Mouse (Mus musculus): ENCODE results near the gene Igsf21. TPM values are rescaled to one million over a fixed set of nuclear protein-coding genes. Genes with fewer than 3 reads are reported as not detected.
A peak's percentile ranks its signal among the peaks of the same experiment; 100 is the strongest.

Igsf21 gene
- total RNA-seq, 2 experiments from 2014 or later: 80.4 to 103 TPM

GRCm38 (mm10) chr4:140033394-140033793, 213.2 kb downstream of the Igsf21 start:
- intact Hi-C loops (cut with DNase I): loop anchor here (5.0 to 10.0 kb wide), 2 partner anchors 109 to 156 kb away; no protein-coding TSS in a partner anchor
- no peak for DNase-seq (ENCODE audit: low spot score in 2 of 2)

- intact Hi-C loops (cut with DNase I): loop anchor here (5.0 to 10.0 kb wide), 2 partner anchors 106 to 153 kb away; no protein-coding TSS in a partner anchor
- DNase-seq (ENCODE audit: low spot score in 2 of 2): peak; percentile 44 to 66
Observed at GRCm38 (mm10) chr4:140030415-140030814, 216.2 kb downstream of the Igsf21 start.

GRCm38 (mm10) chr4:140030040-140030386, 216.6 kb downstream of the Igsf21 start:
- DNase-seq (ENCODE audit: low spot score in 2 of 2): peak in 1 of 2 experiments; percentile 44
- intact Hi-C loops (cut with DNase I): loop anchor here (5.0 to 10.0 kb wide), 2 partner anchors 105 to 153 kb away; no protein-coding TSS in a partner anchor

DNA sequence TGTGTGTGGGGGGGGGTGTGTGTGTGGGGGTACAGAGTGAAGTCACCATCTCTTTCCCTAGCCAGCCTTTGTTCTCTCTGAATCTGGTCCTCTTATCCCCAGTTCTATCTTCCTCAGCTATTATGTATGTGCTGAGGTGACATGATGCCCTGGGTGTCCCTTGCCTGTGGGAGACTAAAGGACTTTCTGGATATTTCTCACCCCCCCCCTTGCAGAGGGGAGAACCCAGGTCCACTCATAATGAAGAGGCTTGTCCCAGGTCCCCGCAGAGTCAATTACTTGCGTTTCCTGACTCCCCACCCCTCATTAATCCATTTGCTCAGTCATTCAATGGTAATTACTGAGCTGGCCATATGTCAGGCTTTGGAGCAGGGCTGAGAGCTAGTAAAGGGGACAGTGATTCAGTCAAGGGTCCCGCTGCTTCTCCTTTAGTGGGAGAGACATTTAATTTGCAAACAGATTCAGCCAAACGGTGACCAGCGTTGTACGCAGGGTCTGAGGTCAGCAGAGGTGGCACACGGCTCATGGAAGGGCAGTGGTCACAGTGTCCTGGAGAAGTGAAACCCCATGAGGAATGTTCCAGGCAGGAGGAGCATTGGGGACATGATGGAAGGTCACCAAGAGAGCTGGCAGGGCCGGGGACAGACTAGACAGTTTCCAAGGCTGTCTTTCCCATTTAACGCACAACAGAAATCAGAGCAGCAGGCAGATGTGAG, 217.1 kb downstream of the Igsf21 start:
- DNase-seq (ENCODE audit: low spot score in 2 of 2): no peak
- intact Hi-C loops (cut with DNase I): loop anchor here (5.0 to 10.0 kb wide), 2 partner anchors 105 to 152 kb away; no protein-coding TSS in a partner anchor

- intact Hi-C loops (cut with DNase I): no loop called here
- no peak for DNase-seq (ENCODE audit: low spot score in 2 of 2)
Observed at GRCm38 (mm10) chr4:140023833-140024232, 222.8 kb downstream of the Igsf21 start.

- no peak for DNase-seq (ENCODE audit: low spot score in 2 of 2)
- intact Hi-C loops (cut with DNase I): no loop called here
Observed at GRCm38 (mm10) chr4:140015916-140016315, 230.7 kb downstream of the Igsf21 start.

GRCm38 (mm10) chr4:140010728-140011470, 235.7 kb downstream of the Igsf21 start:
- DNase-seq (ENCODE audit: low spot score in 2 of 2): no peak
- intact Hi-C loops (cut with DNase I): no loop called here

DNA sequence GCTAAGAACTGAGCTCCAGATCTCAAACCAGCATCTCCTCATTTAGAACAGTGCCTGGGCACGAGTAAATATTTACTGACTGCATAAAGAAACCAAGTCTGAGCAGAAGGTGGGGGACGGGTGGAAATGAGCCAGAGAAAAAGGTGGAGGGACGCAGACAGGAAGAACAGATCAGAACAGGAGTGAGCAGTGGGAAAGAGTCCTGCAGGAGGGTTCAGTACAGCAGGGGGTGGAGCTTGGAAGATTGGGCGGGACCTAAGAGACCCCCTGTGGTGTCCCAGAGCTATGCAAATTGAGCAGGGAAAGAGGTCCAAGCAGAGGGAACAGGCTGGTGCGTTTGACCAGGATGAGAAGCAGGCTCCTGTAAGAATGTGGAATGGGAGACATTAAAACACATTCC, 241.7 kb downstream of the Igsf21 start:
- DNase-seq (ENCODE audit: low spot score in 2 of 2): no peak
- intact Hi-C loops (cut with DNase I): no loop called here

GRCm38 (mm10) chr4:140004170-140004569, 242.4 kb downstream of the Igsf21 start:
- intact Hi-C loops (cut with DNase I): no loop called here
- peak; percentile 59 to 63 for DNase-seq (ENCODE audit: low spot score in 2 of 2)

GRCm38 (mm10) chr4:140002069-140002468, 244.5 kb downstream of the Igsf21 start:
- DNase-seq (ENCODE audit: low spot score in 2 of 2): no peak
- intact Hi-C loops (cut with DNase I): no loop called here

DNA sequence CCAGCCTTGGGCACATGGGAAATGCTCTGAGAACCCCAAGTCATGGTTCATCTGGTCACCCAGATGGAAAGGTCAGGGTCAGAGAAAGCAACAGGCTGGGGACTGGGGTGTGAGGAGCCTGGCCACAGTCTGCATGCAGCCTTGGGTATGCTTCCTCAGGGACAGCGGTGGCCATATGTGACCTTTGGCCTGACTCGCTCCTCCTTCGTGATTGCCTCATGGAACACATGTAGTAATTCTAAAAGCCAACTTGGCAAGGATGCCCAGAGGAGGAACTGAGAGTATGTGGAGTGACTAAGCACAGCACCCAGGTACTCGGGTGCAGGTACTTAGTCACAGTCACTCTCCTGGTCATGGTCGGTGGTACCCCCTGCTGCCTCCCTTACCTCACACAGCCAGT, 245.7 kb downstream of the Igsf21 start:
- intact Hi-C loops (cut with DNase I): no loop called here
- no peak for DNase-seq (ENCODE audit: low spot score in 2 of 2)

DNA sequence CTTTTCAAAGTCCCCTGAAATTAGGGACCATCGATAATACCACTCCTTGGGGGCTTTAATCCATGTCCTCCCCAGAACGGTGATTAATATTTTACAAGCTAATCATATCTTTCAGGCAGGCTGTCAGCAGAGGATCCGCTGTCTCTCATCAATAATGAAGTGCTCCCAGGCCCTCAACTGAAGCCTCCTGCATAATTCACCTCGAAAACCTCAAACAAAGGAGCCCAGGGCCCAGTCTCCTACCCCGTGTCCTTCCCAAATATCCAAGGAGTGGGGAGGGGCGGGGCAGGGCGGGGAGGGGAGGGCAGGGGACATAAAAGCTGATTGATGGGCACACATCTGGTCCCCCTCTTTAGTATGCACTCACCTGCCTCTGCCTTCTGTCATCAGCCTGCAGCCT, 247.6 kb downstream of the Igsf21 start:
- DNase-seq (ENCODE audit: low spot score in 2 of 2): no peak
- intact Hi-C loops (cut with DNase I): no loop called here

GRCm38 (mm10) chr4:139995659-139996058, 250.9 kb downstream of the Igsf21 start:
- intact Hi-C loops (cut with DNase I): no loop called here
- DNase-seq (ENCODE audit: low spot score in 2 of 2): no peak

- DNase-seq (ENCODE audit: low spot score in 2 of 2): no peak
- intact Hi-C loops (cut with DNase I): no loop called here
Observed at GRCm38 (mm10) chr4:139993111-139993755, 253.4 kb downstream of the Igsf21 start.

DNA sequence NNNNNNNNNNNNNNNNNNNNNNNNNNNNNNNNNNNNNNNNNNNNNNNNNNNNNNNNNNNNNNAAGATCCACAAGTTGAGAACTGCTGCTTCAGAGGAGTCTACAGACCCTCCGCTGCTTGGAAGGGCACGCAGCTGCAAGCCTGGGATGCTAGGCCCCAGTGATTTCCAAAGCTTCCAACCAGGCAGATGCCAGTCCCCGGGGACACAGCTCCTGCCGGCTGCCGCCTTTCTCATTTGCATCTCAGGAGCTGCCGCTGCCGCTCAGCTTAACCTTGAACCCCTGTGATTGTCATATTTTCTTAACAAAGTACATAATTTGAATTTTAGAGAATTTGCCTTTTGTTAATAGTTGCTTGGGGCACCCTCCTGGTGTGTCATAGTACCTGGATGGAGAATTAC, 259.7 kb downstream of the Igsf21 start:
- DNase-seq (ENCODE audit: low spot score in 2 of 2): no peak
- intact Hi-C loops (cut with DNase I): loop anchor here (10.0 kb wide), 1 partner anchor 312 kb away; no protein-coding TSS in a partner anchor

GRCm38 (mm10) chr4:139978716-139979115, 267.9 kb downstream of the Igsf21 start:
- intact Hi-C loops (cut with DNase I): no loop called here
- DNase-seq (ENCODE audit: low spot score in 2 of 2): no peak

- intact Hi-C loops (cut with DNase I): no loop called here
- no peak for DNase-seq (ENCODE audit: low spot score in 2 of 2)
Observed at GRCm38 (mm10) chr4:139977308-139977781, 269.2 kb downstream of the Igsf21 start.
